Mouse (Mus musculus): ENCODE data around the gene S100a4. TPM values are rescaled to one million over a fixed set of nuclear protein-coding genes. Genes with fewer than 3 reads are reported as not detected.

Gene S100a4
- polyA plus RNA-seq, 1 experiment from 2014 or later = 3.1 TPM

DNA sequence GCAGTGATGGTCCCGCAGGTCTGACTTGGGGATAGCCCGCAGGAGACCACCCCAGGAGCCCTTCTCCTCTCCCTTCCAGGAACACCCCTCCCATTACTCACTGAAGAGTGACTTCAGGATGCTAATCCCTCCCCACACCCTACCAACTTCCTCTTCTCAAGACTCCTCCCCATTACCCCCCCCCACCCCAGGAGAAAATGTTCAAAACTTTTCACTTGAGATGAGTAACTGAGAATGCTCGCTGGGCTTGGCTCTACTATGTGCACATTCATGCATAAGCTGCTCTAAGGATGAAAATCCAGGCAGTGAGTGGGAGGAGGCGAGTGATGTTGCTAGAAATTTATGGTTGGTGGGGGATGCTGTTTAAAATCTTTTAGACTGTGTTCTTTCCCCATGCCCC lies 8.5 kb downstream of the S100a4 start:
- 0 out of 2 replicates have a peak, but pooled peaks cover 14% of the 10 kb centered on the region for H3K27me3 ChIP-seq (replicated peaks)
- H3K9ac ChIP-seq = no peak overlapping the region
- ATAC-seq (ENCODE audit: extremely low read depth, insufficient number of reproducible peaks, low FRiP score, low TSS enrichment) = no peak
- H3K9me3 ChIP-seq = no peaks in the 10 kb centered on the region
- H3K4me1 ChIP-seq = peaks cover 13% of the 10 kb centered on the region
- H3K27ac ChIP-seq (replicated peaks) = no peak overlapping the region
- H3K4me2 ChIP-seq = no peak overlapping the region
- H3K36me3 ChIP-seq = no peaks in the 10 kb centered on the region
- 54% methylated on average over 4 of the region's 4 CpGs for WGBS
- no peak overlapping the region for H3K4me3 ChIP-seq

DNA sequence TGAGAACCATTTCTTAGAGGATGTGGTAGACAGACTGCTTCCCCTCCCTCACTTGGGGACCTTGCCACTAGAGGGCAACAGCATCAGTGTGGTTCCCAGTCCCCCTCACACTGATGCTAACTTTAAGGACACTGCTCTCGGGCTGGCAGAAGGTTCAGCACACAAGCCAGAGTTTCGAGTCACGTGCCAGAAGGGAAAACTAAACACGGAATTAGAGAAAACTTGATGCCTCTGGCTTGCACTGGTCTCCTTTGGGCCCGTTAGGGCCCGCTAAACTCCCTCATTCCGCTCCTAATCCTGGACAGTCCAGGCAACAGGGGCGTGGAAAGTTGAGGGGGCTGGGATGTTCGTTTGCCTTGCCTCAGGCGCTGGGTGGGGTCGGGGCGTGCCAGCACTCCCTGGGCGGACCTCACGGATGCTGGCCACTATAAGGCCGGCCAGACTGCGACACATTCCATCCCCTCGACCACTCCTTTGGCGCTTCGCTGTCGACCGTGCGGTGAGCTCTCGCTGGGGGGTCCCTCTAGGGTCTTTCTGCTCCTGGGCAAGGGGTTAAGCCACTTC lies 9.2 kb downstream of the S100a4 start, which contains the start of gene S100a6:
TSS of gene S100a6 (plus strand) at position 155 of the 564 bp plus-strand sequence.
- Histone ChIP-seq H3K4me1 (peaks cover 13% of the 10 kb centered on the region), H3K27ac (replicated peaks) (no peak within 1 kb of the TSS), H3K36me3 (no peaks in the 10 kb centered on the region), H3K4me3 (peak within 1 kb of the TSS; percentile 48), H3K9me3 (no peaks in the 10 kb centered on the region), H3K4me2 (peak within 1 kb of the TSS; percentile 81), H3K9ac (peak within 1 kb of the TSS; percentile 66), H3K27me3 (replicated peaks) (0 out of 2 replicates have a peak, but pooled peaks cover 13% of the 10 kb centered on the region)
- WGBS = under 1% methylated on average over 23 of the region's 23 CpGs
- ATAC-seq (ENCODE audit: extremely low read depth, insufficient number of reproducible peaks, low FRiP score, low TSS enrichment) = no peak

GRCm38 (mm10) chr3:90613461-90614147 lies 10.0 kb downstream of the S100a4 start:
- ATAC-seq (ENCODE audit: extremely low read depth, insufficient number of reproducible peaks, low FRiP score, low TSS enrichment) = no peak
- Histone ChIP-seq H3K27me3 (replicated peaks) (0 out of 2 replicates have a peak, but pooled peaks cover 9% of the 10 kb centered on the region), H3K9me3 (no peaks in the 10 kb centered on the region), H3K9ac (peak overlapping the region; percentile 66; the same call in 1 of the 2 replicates), H3K27ac (replicated peaks) (no peak overlapping the region), H3K36me3 (no peaks in the 10 kb centered on the region), H3K4me3 (peak overlapping the region; percentile 48), H3K4me2 (peak overlapping the region; percentile 81), H3K4me1 (peaks cover 13% of the 10 kb centered on the region)
- WGBS = 58% methylated on average over 7 of the region's 7 CpGs

DNA sequence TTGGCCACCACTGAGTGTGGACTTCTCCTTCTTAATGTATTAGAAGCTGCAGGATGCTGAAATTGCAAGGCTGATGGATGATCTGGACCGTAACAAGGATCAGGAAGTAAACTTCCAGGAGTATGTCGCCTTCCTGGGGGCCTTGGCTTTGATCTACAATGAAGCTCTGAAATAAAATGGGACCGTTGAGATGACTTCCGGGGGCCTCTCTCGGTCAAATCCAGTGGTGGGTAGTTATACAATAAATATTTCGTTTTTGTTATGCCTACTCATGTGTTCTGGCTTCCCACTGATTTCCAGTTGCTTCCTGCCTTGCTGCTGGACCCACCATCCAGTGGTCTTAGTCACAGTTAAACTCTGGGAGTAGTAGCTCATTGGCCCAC lies 10.6 kb downstream of the S100a4 start:
- H3K9ac ChIP-seq = no peak overlapping the region
- no peak for ATAC-seq (ENCODE audit: extremely low read depth, insufficient number of reproducible peaks, low FRiP score, low TSS enrichment)
- H3K36me3 ChIP-seq = no peaks in the 10 kb centered on the region
- H3K9me3 ChIP-seq = no peaks in the 10 kb centered on the region
- H3K27me3 ChIP-seq (replicated peaks) = 0 out of 2 replicates have a peak, but pooled peaks cover 9% of the 10 kb centered on the region
- H3K4me1 ChIP-seq = peaks cover 13% of the 10 kb centered on the region
- H3K4me3 ChIP-seq = no peak overlapping the region
- peak overlapping the region; percentile 81; the same call in 1 of the 2 replicates for H3K4me2 ChIP-seq
- H3K27ac ChIP-seq (replicated peaks) = no peak overlapping the region
- 74% methylated on average over 6 of the region's 6 CpGs for WGBS

GRCm38 (mm10) chr3:90614611-90615251 lies 11.2 kb downstream of the S100a4 start:
- peak overlapping the region; percentile 36; the same call in 1 of the 2 replicates for H3K4me2 ChIP-seq
- H3K36me3 ChIP-seq = no peaks in the 10 kb centered on the region
- ATAC-seq (ENCODE audit: extremely low read depth, insufficient number of reproducible peaks, low FRiP score, low TSS enrichment) = no peak
- no peaks in the 10 kb centered on the region for H3K9me3 ChIP-seq
- H3K27ac ChIP-seq (replicated peaks) = no peak overlapping the region
- no peak overlapping the region for H3K4me3 ChIP-seq
- H3K27me3 ChIP-seq (replicated peaks) = 0 out of 2 replicates have a peak, but pooled peaks cover 9% of the 10 kb centered on the region
- 71% methylated on average over 11 of the region's 11 CpGs for WGBS
- no peak overlapping the region for H3K9ac ChIP-seq
- H3K4me1 ChIP-seq = peaks cover 13% of the 10 kb centered on the region

DNA sequence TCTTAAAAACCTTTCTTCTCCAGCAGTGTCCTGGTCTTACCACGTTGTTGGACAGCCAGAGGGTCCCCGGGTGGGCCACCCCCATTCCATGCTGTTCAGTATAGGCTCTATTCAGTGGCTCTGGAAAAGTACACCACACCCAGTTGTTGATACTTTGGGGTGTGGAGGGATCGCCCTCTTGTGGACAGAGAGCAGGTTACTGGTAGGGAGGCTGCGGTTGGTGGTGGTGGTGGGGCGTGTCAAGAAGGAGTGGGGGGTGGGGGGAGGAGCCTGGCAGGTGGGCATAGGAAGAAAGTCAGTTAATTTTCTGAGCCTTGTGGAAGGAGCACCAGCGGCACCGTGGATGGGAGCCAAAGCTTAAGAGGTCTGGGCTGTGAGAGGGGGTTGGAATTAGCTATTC lies 11.8 kb downstream of the S100a4 start:
- H3K36me3 ChIP-seq = no peaks in the 10 kb centered on the region
- no peak overlapping the region for H3K9ac ChIP-seq
- no peak for ATAC-seq (ENCODE audit: extremely low read depth, insufficient number of reproducible peaks, low FRiP score, low TSS enrichment)
- H3K27me3 ChIP-seq (replicated peaks) = 0 out of 2 replicates have a peak, but pooled peaks cover 9% of the 10 kb centered on the region
- H3K27ac ChIP-seq (replicated peaks) = no peak overlapping the region
- H3K4me3 ChIP-seq = no peak overlapping the region
- 7% methylated on average over 7 of the region's 7 CpGs for WGBS
- H3K9me3 ChIP-seq = no peaks in the 10 kb centered on the region
- peaks cover 13% of the 10 kb centered on the region for H3K4me1 ChIP-seq
- peak overlapping the region; percentile 36 for H3K4me2 ChIP-seq

- H3K36me3 ChIP-seq = no peaks in the 10 kb centered on the region
- H3K4me3 ChIP-seq = no peak overlapping the region
- ATAC-seq (ENCODE audit: extremely low read depth, insufficient number of reproducible peaks, low FRiP score, low TSS enrichment) = no peak
- peak overlapping the region; percentile 36; the same call in 1 of the 2 replicates for H3K4me2 ChIP-seq
- WGBS = 54% methylated on average over 1 of the region's 1 CpGs
- no peak overlapping the region for H3K9ac ChIP-seq
- H3K27ac ChIP-seq (replicated peaks) = no peak overlapping the region
- no peaks in the 10 kb centered on the region for H3K9me3 ChIP-seq
- peaks cover 13% of the 10 kb centered on the region for H3K4me1 ChIP-seq
- 0 out of 2 replicates have a peak, but pooled peaks cover 9% of the 10 kb centered on the region for H3K27me3 ChIP-seq (replicated peaks)
Observed at GRCm38 (mm10) chr3:90615911-90616310, 12.3 kb downstream of the S100a4 start.

- Histone ChIP-seq H3K4me2 (no peak overlapping the region), H3K27me3 (replicated peaks) (0 out of 2 replicates have a peak, but pooled peaks cover 5% of the 10 kb centered on the region), H3K9me3 (no peaks in the 10 kb centered on the region), H3K4me1 (peaks cover 13% of the 10 kb centered on the region), H3K36me3 (no peaks in the 10 kb centered on the region), H3K27ac (replicated peaks) (no peak overlapping the region), H3K4me3 (no peak overlapping the region), H3K9ac (no peak overlapping the region)
- 6% methylated on average over 1 of the region's 1 CpGs for WGBS
- no peak for ATAC-seq (ENCODE audit: extremely low read depth, insufficient number of reproducible peaks, low FRiP score, low TSS enrichment)
Observed at GRCm38 (mm10) chr3:90617586-90617985, 14.0 kb downstream of the S100a4 start.

DNA sequence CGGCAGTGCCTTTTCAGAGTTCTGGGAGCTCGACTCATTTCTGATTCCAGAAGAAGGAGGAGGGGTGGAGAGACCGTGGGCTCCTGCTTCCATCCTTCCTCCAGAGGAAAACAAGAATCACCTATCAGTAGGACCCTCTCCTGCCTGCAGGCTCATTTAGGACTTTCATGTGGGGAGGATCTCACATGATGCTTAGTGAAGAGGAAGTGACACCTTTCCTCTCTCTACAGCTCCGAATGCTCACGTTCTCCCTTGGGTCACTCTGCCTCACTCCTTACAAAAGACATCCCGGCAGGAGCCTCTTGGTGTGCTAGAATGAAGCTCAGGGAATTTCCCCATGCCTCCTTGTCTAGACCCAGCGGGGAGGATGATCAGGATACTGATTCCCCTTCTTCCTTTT lies 18.0 kb downstream of the S100a4 start:
- Histone ChIP-seq H3K27ac (replicated peaks) (no peak overlapping the region), H3K9me3 (no peaks in the 10 kb centered on the region), H3K4me1 (peaks cover 16% of the 10 kb centered on the region), H3K36me3 (no peaks in the 10 kb centered on the region), H3K4me2 (no peak overlapping the region), H3K9ac (no peak overlapping the region), H3K4me3 (no peak overlapping the region), H3K27me3 (replicated peaks) (no peaks in the 10 kb centered on the region)
- WGBS = 39% methylated on average over 7 of the region's 7 CpGs
- ATAC-seq (ENCODE audit: extremely low read depth, insufficient number of reproducible peaks, low FRiP score, low TSS enrichment) = no peak

DNA sequence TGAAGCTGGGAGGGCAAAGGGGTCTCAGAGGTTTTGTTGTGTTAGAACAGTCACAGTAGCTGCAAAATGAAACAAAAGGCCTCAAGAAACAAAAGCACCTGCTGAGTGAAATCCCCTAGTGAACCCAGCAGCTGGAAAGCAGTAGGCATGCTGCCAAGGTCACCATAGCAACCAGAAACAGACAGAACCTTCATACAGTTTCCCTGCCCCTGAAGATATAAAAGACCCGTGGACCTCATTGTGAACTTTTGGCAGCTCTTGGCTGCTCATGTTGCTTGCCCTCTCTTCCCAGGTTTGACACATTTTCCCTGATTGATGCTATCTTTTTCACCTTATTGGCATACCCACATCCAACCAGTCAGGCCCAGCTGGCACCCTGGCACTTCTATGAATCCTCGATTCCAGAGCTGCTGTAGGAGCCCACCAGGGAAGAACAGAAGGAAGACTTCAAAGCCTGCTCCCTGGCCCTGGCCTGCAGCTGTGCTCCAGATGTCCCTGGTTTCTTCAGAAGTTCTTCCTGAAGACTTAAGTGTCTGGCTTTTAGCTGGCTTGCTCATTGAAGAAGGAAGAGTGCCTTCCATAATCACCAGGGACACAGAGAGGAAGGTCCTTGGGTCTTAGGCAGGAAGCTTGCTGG lies 20.0 kb downstream of the S100a4 start:
- peak overlapping the region; percentile 33; the same call in 1 of the 2 replicates for H3K9ac ChIP-seq
- H3K4me3 ChIP-seq = no peak overlapping the region
- no peak overlapping the region for H3K4me2 ChIP-seq
- peaks cover 16% of the 10 kb centered on the region for H3K4me1 ChIP-seq
- H3K27ac ChIP-seq (replicated peaks) = no peak overlapping the region
- WGBS = 24% methylated on average over 2 of the region's 2 CpGs
- H3K27me3 ChIP-seq (replicated peaks) = no peaks in the 10 kb centered on the region
- H3K36me3 ChIP-seq = no peaks in the 10 kb centered on the region
- no peak for ATAC-seq (ENCODE audit: extremely low read depth, insufficient number of reproducible peaks, low FRiP score, low TSS enrichment)
- H3K9me3 ChIP-seq = no peaks in the 10 kb centered on the region

DNA sequence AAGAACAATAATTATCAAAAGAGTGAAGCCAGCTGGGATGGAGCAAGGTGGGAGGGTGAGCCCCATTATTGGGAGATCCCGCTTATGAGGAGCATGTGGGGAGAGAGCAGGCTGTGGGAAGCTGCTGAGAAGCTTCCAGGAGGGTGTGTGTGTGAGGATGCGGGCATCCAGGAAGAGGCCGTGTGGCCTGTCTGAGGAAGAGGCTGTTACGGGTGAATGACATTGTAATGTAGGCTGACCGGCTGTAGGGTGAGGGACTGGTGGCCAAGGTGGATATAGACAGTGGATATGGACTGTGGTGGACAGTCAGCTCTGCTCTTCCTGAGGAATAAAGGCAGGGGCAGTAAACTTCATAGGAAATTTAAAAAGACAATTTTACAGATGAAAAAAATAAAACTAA lies 21.9 kb downstream of the S100a4 start:
- no peak overlapping the region for H3K27ac ChIP-seq (replicated peaks)
- no peak overlapping the region for H3K4me2 ChIP-seq
- no peak for ATAC-seq (ENCODE audit: extremely low read depth, insufficient number of reproducible peaks, low FRiP score, low TSS enrichment)
- 73% methylated on average over 5 of the region's 5 CpGs for WGBS
- H3K36me3 ChIP-seq = no peaks in the 10 kb centered on the region
- no peak overlapping the region for H3K4me3 ChIP-seq
- H3K9me3 ChIP-seq = no peaks in the 10 kb centered on the region
- H3K27me3 ChIP-seq (replicated peaks) = no peaks in the 10 kb centered on the region
- no peak overlapping the region for H3K9ac ChIP-seq
- peaks cover 16% of the 10 kb centered on the region for H3K4me1 ChIP-seq
